Mouse (Mus musculus) 3T3-L1 (cell line): ENCODE data around the gene Prickle3.
"Not testable (repeated sequence)": the region's sequence is repeated elsewhere in the genome, so short reads cannot be mapped to it uniquely, and the experiment has no call there.

Experiments
- DNase-seq: peaks from one replicate; pipeline ENCODE4 v3.0.0-alpha.2; 2015; ENCODE audit warnings: low read depth, low spot score

Gene Prickle3

GRCm38 (mm10) chrX:7670921-7671623, 14.0 kb downstream of the Prickle3 start, which contains the start of gene Plp2:
Gene Plp2, minus strand, starts transcription at chrX:7671390.
- peak; percentile 56 for DNase-seq

GRCm38 (mm10) chrX:7672739-7673138, 15.7 kb downstream of the Prickle3 start:
- DNase-seq: no peak

DNA sequence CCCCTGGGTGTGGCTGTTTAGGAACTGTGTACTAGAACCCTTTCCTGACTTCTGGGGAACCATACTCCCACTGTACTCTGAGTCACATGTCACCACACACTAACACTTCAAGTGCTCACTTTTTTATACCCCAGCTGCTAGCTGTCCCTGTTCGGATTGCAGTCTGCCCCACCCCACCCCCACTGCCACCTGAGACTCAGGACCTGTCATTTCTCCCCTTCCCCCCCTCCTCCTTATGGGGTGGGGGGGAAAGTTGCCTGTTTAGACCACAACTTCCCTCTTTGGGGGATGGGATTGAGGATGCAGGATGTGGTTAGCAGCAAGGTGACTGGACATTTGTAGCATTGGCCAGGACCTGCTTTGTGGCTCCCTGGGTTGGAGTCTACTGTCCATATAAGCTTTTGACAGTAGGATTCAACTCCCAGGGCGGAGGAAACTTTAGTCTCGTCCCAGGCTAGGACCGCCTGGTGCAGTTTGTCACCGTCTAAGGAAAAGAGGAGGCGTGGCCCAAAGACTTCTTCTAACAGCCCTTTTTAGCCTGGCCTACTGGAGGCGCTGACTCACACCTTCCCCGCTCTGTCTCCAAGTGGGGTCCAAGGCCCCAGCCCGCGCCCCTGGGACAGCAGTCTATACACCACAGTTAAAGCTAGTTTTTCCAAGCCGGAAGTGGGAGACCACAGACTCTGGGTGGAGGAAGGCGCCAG, 16.7 kb downstream of the Prickle3 start:
- DNase-seq: peak; percentile 61

DNA sequence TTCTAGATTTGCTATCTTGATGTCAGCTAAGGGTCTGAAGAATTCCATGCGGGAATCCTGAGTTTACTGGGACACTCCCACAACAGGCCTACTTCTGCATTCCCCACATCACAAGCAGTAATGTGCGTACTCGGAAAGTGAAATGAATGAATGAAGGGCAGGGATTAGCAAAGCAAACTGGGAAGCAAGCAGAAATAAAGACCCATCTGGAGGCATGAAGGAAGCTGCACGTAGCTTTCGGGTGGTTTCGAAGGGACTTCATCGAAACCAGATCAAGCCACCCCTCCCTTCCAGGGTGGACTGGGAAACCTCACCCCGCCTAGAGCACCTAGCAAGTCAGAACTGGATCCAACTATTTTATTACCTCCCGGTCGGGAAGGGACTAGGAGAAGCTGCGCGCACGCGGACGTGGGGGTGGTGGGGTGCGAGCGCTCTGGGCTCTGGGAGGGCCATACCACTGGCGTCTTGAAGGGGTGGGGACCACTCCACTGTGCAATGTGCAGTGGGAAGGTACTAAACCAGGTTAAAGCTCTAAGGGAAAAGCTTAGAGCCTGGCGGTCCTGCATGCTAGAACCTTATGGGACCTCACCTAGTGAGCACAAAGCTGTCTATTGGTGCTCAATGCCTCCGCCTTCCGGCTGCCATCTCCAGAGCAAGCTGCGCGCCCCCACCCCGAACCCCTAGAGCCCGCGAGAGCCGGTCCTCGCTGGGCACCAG, 17.4 kb downstream of the Prickle3 start:
- no peak for DNase-seq

DNA sequence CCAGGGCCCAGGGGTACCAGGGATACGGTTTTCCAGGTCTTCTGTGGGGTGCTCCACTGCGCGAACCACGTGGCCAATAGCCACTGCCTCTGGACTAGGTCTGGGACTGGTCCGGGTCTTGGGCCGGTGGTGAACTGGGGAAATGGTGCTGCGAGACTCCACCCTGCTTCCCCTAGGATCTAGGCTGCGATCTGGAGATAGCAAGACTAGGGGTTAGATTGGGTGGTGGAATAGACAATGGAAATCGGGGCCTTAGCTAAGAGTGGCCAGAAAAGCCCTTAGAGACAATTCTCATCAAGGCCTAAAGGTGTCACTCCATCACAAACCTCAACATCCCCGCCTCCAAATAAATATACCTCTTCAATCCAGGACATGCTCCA, 17.9 kb downstream of the Prickle3 start:
- DNase-seq: no peak

DNA sequence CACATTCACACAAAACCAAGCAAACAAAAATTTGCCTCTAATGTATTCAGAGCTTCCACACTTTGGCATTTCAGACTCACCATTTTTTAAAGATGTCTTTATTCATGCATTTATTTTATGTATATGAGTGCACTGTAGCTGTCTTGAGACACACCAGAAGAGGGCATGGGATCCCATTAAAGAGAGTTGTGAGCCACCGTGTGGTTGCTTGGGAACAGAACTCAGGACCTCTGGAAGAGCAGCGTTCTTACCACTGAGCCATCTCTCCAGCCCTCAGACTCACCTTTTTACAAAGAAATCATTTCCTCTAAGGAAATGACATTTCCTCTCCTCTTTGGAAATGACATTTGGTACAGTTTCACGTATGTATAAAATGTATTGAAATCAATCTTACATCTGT, 21.9 kb downstream of the Prickle3 start:
- DNase-seq: peak; percentile 61

- DNase-seq: peak; percentile 90
Measured at GRCm38 (mm10) chrX:7679405-7680056, 22.5 kb downstream of the Prickle3 start.

GRCm38 (mm10) chrX:7680057-7680412, 23.0 kb downstream of the Prickle3 start:
- DNase-seq: no peak

DNA sequence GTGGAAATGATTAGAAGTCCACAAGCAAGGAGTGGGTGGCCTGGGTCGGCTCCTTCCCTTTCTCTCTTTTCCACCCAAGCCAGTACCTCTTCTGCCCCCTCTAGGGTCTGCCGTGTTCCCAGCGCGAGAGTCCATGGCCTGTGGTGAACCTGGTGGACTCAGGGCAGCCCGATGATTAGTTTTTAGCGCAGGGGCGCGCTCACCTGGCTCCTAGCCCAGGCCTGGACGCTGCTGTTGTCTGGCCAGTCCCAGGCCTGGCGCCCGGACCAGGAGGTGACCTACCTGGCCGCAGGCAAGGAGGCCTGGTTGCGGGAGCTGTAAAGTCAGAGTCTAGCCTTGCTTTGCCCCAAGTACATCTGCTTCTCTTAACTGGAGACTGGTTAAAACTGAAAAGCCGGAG, 23.8 kb downstream of the Prickle3 start, which contains the start of gene Magix:
Gene Magix, minus strand, starts transcription at position 388 of the 400 bp plus-strand sequence.
- DNase-seq: no peak

DNA sequence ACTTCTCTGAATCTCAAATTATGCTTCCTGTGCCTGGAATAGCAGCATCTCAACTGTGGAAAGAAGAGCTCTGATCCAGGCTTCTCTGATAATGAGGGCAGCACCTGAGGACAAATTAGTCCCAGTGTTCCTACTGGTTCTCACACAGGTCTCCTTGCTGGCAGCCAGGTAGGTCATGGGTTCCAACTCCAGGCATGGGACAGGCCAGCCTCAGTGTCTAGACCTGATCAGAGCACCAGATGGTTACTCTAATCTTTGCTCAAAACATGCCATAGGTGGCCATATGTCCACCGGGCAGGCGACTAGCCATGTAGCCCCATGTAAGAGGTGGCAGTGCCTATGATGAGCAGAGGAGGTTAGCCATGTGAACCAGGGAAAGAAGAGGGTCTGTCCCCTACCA, 31.3 kb downstream of the Prickle3 start:
- no peak for DNase-seq

DNA sequence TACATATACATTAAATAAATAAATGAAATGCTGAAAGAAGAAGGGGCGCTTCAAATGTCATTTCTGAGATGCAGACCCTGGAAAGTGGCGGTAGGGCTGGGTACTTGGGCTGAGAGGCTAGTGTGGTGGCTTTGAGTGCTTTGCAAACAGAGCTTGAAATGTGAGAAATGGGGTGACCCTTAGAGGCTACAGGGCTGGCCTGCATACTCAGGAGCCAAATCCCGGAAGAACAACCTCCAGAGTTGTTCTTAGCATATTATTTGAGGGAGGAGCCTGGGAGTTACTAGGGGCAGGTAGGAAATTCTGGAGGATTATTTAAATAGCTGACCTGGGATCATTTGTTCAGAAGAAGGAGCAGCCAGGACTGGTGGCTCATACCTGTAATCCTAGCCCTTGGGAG, 33.4 kb downstream of the Prickle3 start:
- DNase-seq: no peak

DNA sequence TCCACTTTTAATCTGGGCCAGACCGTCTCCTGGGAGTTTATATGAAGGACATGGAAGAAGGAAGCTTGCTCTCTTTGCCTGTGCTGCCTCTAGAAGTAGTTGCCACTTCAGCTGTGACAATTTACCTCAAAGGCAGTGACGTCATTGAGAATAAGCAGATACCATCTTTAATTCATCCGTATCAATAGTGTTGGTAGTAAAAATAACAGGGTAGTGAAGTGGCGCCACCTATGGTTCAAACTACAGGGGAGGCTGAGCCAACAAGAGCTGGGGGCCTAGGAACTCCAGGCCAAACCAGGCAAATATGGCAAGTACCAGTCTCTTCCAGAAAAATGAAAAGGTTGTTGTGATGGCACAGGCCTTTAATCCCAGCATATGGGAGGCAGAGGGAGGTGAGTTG, 35.8 kb downstream of the Prickle3 start:
- DNase-seq: peak; percentile 64

GRCm38 (mm10) chrX:7696520-7696919, 39.5 kb downstream of the Prickle3 start:
- DNase-seq: no peak

- peak; percentile 95 for DNase-seq
Measured at GRCm38 (mm10) chrX:7696954-7697381, 39.9 kb downstream of the Prickle3 start, which contains the start of gene Gpkow. Gene Gpkow, plus strand, starts transcription at chrX:7697131.

DNA sequence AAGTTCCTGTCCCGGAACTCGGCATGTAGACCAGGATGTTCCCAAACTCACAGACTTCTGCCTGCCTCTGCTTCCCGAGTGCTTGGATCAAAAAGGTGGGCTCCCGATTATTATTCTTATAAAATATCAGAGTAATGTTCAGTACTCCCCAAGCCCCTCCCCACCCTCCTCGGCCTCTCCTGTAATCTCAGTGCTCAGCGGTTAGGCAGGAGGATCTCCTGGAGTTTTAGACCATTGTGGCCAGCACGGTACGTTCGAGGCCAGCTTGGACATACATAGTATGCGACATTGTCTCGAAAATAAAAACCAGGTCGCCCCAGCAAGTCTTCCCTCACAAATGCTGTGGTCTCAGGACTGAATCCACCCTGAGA, 56.7 kb downstream of the Prickle3 start:
- not testable (repeated sequence) for DNase-seq

GRCm38 (mm10) chrX:7714135-7714899, 57.3 kb downstream of the Prickle3 start, which contains the start of gene Wdr45:
Gene Wdr45, plus strand, starts transcription at chrX:7714333.
- DNase-seq: peak; percentile 98

GRCm38 (mm10) chrX:7716058-7716457, 59.0 kb downstream of the Prickle3 start:
- peak; percentile 44 for DNase-seq
